Mouse (Mus musculus) cerebellum, adult 2 months (tissue): Measurements from ENCODE around the gene Smco2. TPM values are rescaled to one million over a fixed set of nuclear protein-coding genes. Genes with fewer than 3 reads are reported as not detected.
A peak's percentile ranks its signal among the peaks of the same experiment; 100 is the strongest.

Source experiments
- DNase-seq, 2 experiments: peaks; one replicate each; pipeline ENCODE4 v3.0.0; 2021
- H3K27ac ChIP-seq: fragments of 200-500 bp; 2 replicates; pipeline ENCODE4 v1.5.1; 2012; ENCODE audit warnings: low read length, control low read depth, inconsistent platforms; ENCODE audit not compliant: insufficient read depth
- H3K27me3 ChIP-seq: fragments of 200-500 bp; 2 replicates; pipeline ENCODE4 v1.6.1; 2012; ENCODE audit warnings: inconsistent platforms, mild to moderate bottlenecking, low read length, moderate library complexity; ENCODE audit not compliant: control insufficient read depth, insufficient read depth
- H3K4me1 ChIP-seq: fragments of 200-500 bp; 2 replicates; pipeline ENCODE4 v1.6.1; 2011; ENCODE audit warnings: low read length; ENCODE audit not compliant: control insufficient read depth, insufficient read depth
- H3K4me3 ChIP-seq: fragments of 200-500 bp; replicated peaks from 2 replicates; pipeline ENCODE3; 2011; ENCODE audit warnings: mild to moderate bottlenecking, low read depth, low read length, control low read depth; ENCODE audit not compliant: insufficient read depth
- CTCF ChIP-seq: fragments of 200-500 bp; IDR thresholded peaks from 2 replicates; pipeline ENCODE4 v1.5.1; 2011; ENCODE audit warnings: low read depth, mild to moderate bottlenecking, control low read depth, low read length, moderate library complexity, borderline replicate concordance; ENCODE audit not compliant: insufficient read depth
- POLR2A ChIP-seq: fragments of 200-500 bp; IDR thresholded peaks from 2 replicates; pipeline ENCODE4 v1.6.1; 2011; ENCODE audit warnings: low read length, control low read depth, borderline replicate concordance; ENCODE audit not compliant: insufficient read depth
- WGBS: fragments of 180-500 bp; shearing (Covaris S2); methylation state at CpG from one replicate; pipeline ENCODE4 v1.1.7; 2018; 5-methylcytosine and 5-hydroxymethylcytosine counted together
- polyA plus RNA-seq: library from polyadenylated mRNA; depleted of rRNA; stranded (reverse); fragments of >200 nt; gene quantifications from 2 replicates; pipeline ENCODE4 v1.2.3, GENCODE M21; 2012; rRNA removed

Smco2 gene
- polyA plus RNA-seq = not detected in 2 replicates

GRCm38 (mm10) chr6:146850050-146850449 is at the start of gene Smco2:
TSS of gene Smco2 (plus strand) at chr6:146850104.
- Histone ChIP-seq H3K27ac (no peak within 1 kb of the TSS), H3K4me3 (no peak within 1 kb of the TSS), H3K27me3 (no peaks in the 10 kb centered on the region), H3K4me1 (no peaks in the 10 kb centered on the region)
- no peak for DNase-seq
- no peak for TF ChIP-seq POLR2A
- no peak for TF ChIP-seq CTCF
- WGBS = 75% methylated on average over 4 of the region's 4 CpGs

GRCm38 (mm10) chr6:146809991-146810390 is 39.9 kb upstream of the Smco2 start:
- 92% methylated on average over 6 of the region's 6 CpGs for WGBS
- no peak for DNase-seq
- H3K27me3 ChIP-seq = no peaks in the 10 kb centered on the region
- H3K4me3 ChIP-seq = no peak overlapping the region
- no peak overlapping the region for H3K27ac ChIP-seq
- H3K4me1 ChIP-seq = no peaks in the 10 kb centered on the region
- TF ChIP-seq POLR2A = no peak
- no peak for TF ChIP-seq CTCF

GRCm38 (mm10) chr6:146813007-146813406 is 36.9 kb upstream of the Smco2 start:
- Histone ChIP-seq H3K27ac (no peak overlapping the region), H3K4me3 (no peak overlapping the region), H3K27me3 (no peaks in the 10 kb centered on the region), H3K4me1 (no peaks in the 10 kb centered on the region)
- TF ChIP-seq CTCF (no peak), POLR2A (no peak)
- WGBS = 90% methylated on average over 5 of the region's 5 CpGs
- no peak for DNase-seq

- Histone ChIP-seq H3K27me3 (no peaks in the 10 kb centered on the region), H3K4me1 (no peaks in the 10 kb centered on the region), H3K4me3 (no peak overlapping the region), H3K27ac (no peak overlapping the region)
- 69% methylated on average over 29 of the region's 29 CpGs for WGBS
- TF ChIP-seq POLR2A = no peak
- no peak for TF ChIP-seq CTCF
- no peak for DNase-seq
These were observed 29.5 kb upstream of the Smco2 start for GRCm38 (mm10) chr6:146820177-146820965.

GRCm38 (mm10) chr6:146821958-146822357 is 27.9 kb upstream of the Smco2 start:
- Histone ChIP-seq H3K4me1 (no peaks in the 10 kb centered on the region), H3K4me3 (no peak overlapping the region), H3K27me3 (no peaks in the 10 kb centered on the region), H3K27ac (no peak overlapping the region)
- 93% methylated on average over 13 of the region's 13 CpGs for WGBS
- no peak for DNase-seq
- TF ChIP-seq CTCF = no peak
- no peak for TF ChIP-seq POLR2A

GRCm38 (mm10) chr6:146824727-146825486 is 25.0 kb upstream of the Smco2 start:
- no peaks in the 10 kb centered on the region for H3K4me1 ChIP-seq
- H3K27me3 ChIP-seq = no peaks in the 10 kb centered on the region
- TF ChIP-seq CTCF (peak; percentile 86), POLR2A (no peak)
- WGBS = 41% methylated on average over 16 of the region's 16 CpGs
- H3K27ac ChIP-seq = no peak overlapping the region
- no peak overlapping the region for H3K4me3 ChIP-seq
- DNase-seq = peak; percentile 24 to 51

- H3K4me3 ChIP-seq = no peak overlapping the region
- H3K4me1 ChIP-seq = no peaks in the 10 kb centered on the region
- 63% methylated on average over 1 of the region's 1 CpGs for WGBS
- no peak overlapping the region for H3K27ac ChIP-seq
- TF ChIP-seq POLR2A = no peak
- no peak for TF ChIP-seq CTCF
- DNase-seq = no peak
- no peaks in the 10 kb centered on the region for H3K27me3 ChIP-seq
These were observed 24.5 kb upstream of the Smco2 start for GRCm38 (mm10) chr6:146825487-146825773.

GRCm38 (mm10) chr6:146831320-146831719 is 18.6 kb upstream of the Smco2 start:
- 76% methylated on average over 12 of the region's 12 CpGs for WGBS
- Histone ChIP-seq H3K27ac (no peak overlapping the region), H3K4me3 (no peak overlapping the region), H3K4me1 (no peaks in the 10 kb centered on the region), H3K27me3 (no peaks in the 10 kb centered on the region)
- DNase-seq = no peak
- TF ChIP-seq POLR2A (no peak), CTCF (no peak)
